Mouse (Mus musculus): ENCODE measurements at regions not wholly inside any gene's neighbourhood (a gene's known extent, or its start where the extent isn't known, plus 50 kb on each side); places are given as distances from the start of the nearest gene placed in this dataset.

DNA sequence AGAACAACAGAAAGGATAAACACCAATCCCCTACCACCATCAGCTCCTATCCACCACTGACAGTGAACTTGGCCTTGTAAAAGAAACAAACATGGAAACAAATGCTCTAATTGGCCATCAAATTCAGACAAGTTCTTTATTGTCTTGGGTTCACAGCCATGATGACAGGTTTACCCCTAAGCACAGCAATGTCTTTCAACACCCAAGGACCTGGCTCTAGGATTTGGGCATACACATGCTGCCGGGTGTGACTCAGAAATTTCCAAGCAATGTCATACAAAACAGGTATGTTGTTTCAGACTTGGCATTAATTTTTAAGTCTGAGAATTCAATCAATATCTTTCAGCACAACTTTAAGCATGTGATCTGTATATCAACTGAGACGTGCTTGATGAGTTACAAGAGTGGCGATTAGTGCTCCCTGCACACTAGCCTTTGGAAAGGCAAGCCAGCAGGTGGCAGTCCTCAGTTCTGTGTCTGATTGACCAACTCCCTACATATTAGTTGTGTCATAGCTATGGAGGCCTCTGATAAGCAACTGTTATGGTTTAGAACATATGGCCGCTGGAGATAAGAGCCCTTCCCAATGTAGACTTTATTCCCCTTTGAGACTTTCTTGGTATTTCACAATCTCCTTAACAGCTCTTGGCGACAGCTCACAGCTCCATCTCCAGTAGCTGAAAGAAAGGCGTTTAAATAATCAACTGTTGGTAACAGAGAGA lies 149.2 kb upstream of the Bmp4 start:
- no peaks in the 10 kb centered on the region for H3K27me3 ChIP-seq (ENCODE audit: control insufficient read depth, insufficient read depth, low read length)
- no peak overlapping the region for H3K27ac ChIP-seq (replicated peaks; ENCODE audit: low read depth, low read length)
- no peak overlapping the region for H3K9ac ChIP-seq (ENCODE audit: low read depth, low read length, severe bottlenecking)
- H3K4me2 ChIP-seq (replicated peaks; ENCODE audit: low read depth, low read length, severe bottlenecking): no peak overlapping the region
- ATAC-seq (ENCODE audit: low FRiP score, low read depth) (no peak), DNase-seq (ENCODE audit: low spot score) (no peak)
- H3K4me3 ChIP-seq (replicated peaks; ENCODE audit: low read length): no peak overlapping the region
- WGBS: 81% methylated on average over 6 of the region's 6 CpGs
- H3K9me3 ChIP-seq (ENCODE audit: control insufficient read depth, low read length): no peaks in the 10 kb centered on the region
- H3K4me1 ChIP-seq (ENCODE audit: control insufficient read depth, insufficient read depth, low read length): no peaks in the 10 kb centered on the region
- TF ChIP-seq POLR2A (IDR thresholded peaks at IDR 0.05; ENCODE audit: borderline replicate concordance, extremely low read depth, insufficient read depth, insufficient read length): no peak
- H3K36me3 ChIP-seq (ENCODE audit: control insufficient read depth, insufficient read depth, low read length): no peaks in the 10 kb centered on the region

DNA sequence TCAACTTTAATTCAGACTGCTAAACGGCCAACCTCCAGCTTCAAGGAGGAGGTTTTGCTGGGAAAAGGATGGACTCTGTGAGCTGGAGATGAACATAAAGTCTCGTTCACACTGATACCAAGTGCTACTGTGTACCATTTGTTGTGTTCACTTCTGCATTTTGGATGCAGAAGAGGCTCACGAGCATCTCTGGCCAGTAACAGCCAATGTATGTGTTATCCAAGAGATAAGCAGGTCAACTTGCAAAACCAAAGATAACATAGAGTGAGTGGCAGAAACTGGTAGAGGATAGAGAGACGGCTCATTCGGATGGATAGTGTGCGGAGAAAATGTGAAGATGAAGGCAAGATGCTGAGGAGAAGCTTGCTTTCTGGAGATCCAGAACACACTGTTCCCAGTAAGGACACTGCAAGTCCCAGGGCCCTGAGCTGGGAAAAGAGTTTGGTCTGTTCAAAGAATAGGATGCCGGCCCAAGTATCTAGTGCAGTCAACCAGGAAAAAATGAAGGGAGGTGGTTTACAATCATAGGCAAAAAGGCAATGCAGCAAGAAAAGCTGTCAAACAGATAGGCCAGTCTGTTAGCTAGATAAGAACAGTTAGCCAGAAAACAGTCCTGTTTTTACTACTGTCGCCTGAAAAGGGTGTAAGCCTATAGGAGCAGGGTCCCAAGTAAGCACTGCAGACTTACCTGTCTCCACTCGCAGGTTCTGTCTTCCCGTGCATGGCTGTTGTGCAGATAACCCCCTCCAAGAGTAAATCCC lies 145.7 kb upstream of the Bmp4 start:
- ATAC-seq (ENCODE audit: low FRiP score, low read depth): no peak
- Histone ChIP-seq H3K4me2 (replicated peaks; ENCODE audit: low read depth, low read length, severe bottlenecking) (no peak overlapping the region), H3K9ac (ENCODE audit: low read depth, low read length, severe bottlenecking) (no peak overlapping the region), H3K9me3 (ENCODE audit: control insufficient read depth, low read length) (no peaks in the 10 kb centered on the region), H3K36me3 (ENCODE audit: control insufficient read depth, insufficient read depth, low read length) (no peaks in the 10 kb centered on the region), H3K4me1 (ENCODE audit: control insufficient read depth, insufficient read depth, low read length) (no peaks in the 10 kb centered on the region), H3K27ac (replicated peaks; ENCODE audit: low read depth, low read length) (no peak overlapping the region), H3K4me3 (replicated peaks; ENCODE audit: low read length) (no peak overlapping the region), H3K27me3 (ENCODE audit: control insufficient read depth, insufficient read depth, low read length) (no peaks in the 10 kb centered on the region)
- WGBS: 86% methylated on average over 10 of the region's 10 CpGs
- DNase-seq (ENCODE audit: low spot score): no peak
- no peak for TF ChIP-seq POLR2A (IDR thresholded peaks at IDR 0.05; ENCODE audit: borderline replicate concordance, extremely low read depth, insufficient read depth, insufficient read length)

- Histone ChIP-seq H3K4me1 (ENCODE audit: control insufficient read depth, insufficient read depth, low read length) (no peaks in the 10 kb centered on the region), H3K27me3 (ENCODE audit: control insufficient read depth, insufficient read depth, low read length) (no peaks in the 10 kb centered on the region), H3K9me3 (ENCODE audit: control insufficient read depth, low read length) (no peaks in the 10 kb centered on the region), H3K9ac (ENCODE audit: low read depth, low read length, severe bottlenecking) (no peak overlapping the region), H3K4me2 (replicated peaks; ENCODE audit: low read depth, low read length, severe bottlenecking) (no peak overlapping the region), H3K4me3 (replicated peaks; ENCODE audit: low read length) (no peak overlapping the region), H3K27ac (replicated peaks; ENCODE audit: low read depth, low read length) (no peak overlapping the region), H3K36me3 (ENCODE audit: control insufficient read depth, insufficient read depth, low read length) (no peaks in the 10 kb centered on the region)
- ATAC-seq (ENCODE audit: low FRiP score, low read depth) (no peak), DNase-seq (ENCODE audit: low spot score) (no peak)
- 65% methylated on average over 1 of the region's 1 CpGs for WGBS
- no peak for TF ChIP-seq POLR2A (IDR thresholded peaks at IDR 0.05; ENCODE audit: borderline replicate concordance, extremely low read depth, insufficient read depth, insufficient read length)
Measured at GRCm38 (mm10) chr14:46532697-46533096, 142.2 kb upstream of the Bmp4 start.

DNA sequence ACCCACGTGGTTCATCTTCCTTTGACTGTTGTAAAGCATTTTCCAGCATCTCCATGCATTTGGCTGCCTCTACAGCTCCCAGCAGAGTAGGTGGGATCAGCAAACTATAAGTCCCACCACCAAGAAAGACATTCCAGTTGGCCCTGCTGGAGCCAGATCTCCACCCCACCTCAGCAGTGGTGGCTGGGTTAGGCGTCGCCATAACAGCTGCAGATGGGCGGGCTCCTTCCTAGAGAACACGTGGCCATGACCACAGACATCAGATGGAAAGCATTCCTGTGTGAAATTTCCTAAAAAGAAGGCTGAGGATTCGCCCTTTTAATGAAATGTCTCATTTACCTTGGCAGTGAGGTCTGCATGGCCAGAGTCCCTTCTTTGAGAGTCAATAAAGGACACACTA lies 140.0 kb upstream of the Bmp4 start:
- 84% methylated on average over 6 of the region's 6 CpGs for WGBS
- no peak overlapping the region for H3K9ac ChIP-seq (ENCODE audit: low read depth, low read length, severe bottlenecking)
- no peaks in the 10 kb centered on the region for H3K36me3 ChIP-seq (ENCODE audit: control insufficient read depth, insufficient read depth, low read length)
- no peaks in the 10 kb centered on the region for H3K4me1 ChIP-seq (ENCODE audit: control insufficient read depth, insufficient read depth, low read length)
- no peak overlapping the region for H3K4me2 ChIP-seq (replicated peaks; ENCODE audit: low read depth, low read length, severe bottlenecking)
- ATAC-seq (ENCODE audit: low FRiP score, low read depth): no peak
- no peak overlapping the region for H3K27ac ChIP-seq (replicated peaks; ENCODE audit: low read depth, low read length)
- H3K27me3 ChIP-seq (ENCODE audit: control insufficient read depth, insufficient read depth, low read length): no peaks in the 10 kb centered on the region
- no peak for TF ChIP-seq POLR2A (IDR thresholded peaks at IDR 0.05; ENCODE audit: borderline replicate concordance, extremely low read depth, insufficient read depth, insufficient read length)
- no peak for DNase-seq (ENCODE audit: low spot score)
- H3K9me3 ChIP-seq (ENCODE audit: control insufficient read depth, low read length): no peaks in the 10 kb centered on the region
- no peak overlapping the region for H3K4me3 ChIP-seq (replicated peaks; ENCODE audit: low read length)

DNA sequence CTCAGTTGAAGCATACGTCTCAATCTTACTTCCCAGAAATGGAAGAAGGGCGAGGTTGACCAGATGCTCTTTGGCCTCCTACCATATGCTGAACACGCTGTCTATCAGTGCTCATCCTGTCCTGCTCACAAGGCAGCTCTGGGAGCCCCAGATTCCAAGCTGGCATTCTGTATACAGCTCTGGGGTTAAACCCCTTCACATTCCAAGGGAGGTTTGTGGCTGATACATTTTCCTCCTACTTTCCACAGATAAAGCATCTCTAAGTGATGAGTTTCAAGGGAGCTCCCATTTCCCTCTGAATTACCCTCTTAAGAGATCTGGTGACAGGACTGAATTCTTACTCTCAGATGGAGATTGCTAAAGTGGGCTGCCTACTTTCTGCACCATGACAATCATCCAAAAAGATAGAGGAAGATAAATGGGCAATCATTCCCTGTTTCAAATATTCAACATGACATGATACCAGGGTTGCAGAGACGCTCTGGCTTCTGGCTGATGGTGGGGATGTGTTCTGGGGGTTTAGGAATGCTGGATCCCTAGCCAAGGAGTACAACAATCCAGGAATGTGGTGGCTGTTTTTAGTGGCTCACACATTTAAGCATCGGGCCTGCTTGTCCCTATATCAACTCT lies 138.7 kb upstream of the Bmp4 start:
- Histone ChIP-seq H3K9ac (ENCODE audit: low read depth, low read length, severe bottlenecking) (no peak overlapping the region), H3K9me3 (ENCODE audit: control insufficient read depth, low read length) (no peaks in the 10 kb centered on the region), H3K27ac (replicated peaks; ENCODE audit: low read depth, low read length) (no peak overlapping the region), H3K27me3 (ENCODE audit: control insufficient read depth, insufficient read depth, low read length) (no peaks in the 10 kb centered on the region), H3K4me1 (ENCODE audit: control insufficient read depth, insufficient read depth, low read length) (no peaks in the 10 kb centered on the region), H3K4me3 (replicated peaks; ENCODE audit: low read length) (no peak overlapping the region), H3K36me3 (ENCODE audit: control insufficient read depth, insufficient read depth, low read length) (no peaks in the 10 kb centered on the region), H3K4me2 (replicated peaks; ENCODE audit: low read depth, low read length, severe bottlenecking) (no peak overlapping the region)
- WGBS: 71% methylated on average over 5 of the region's 5 CpGs
- ATAC-seq (ENCODE audit: low FRiP score, low read depth) (no peak), DNase-seq (ENCODE audit: low spot score) (peak; percentile 11)
- TF ChIP-seq POLR2A (IDR thresholded peaks at IDR 0.05; ENCODE audit: borderline replicate concordance, extremely low read depth, insufficient read depth, insufficient read length): no peak
